Comparison of ENCODE assay signal across 1 mouse cellular context in genomic region chr4:153884044-153884443, GRCm38 (mm10).
TF ChIP-seq lines count a peak whose summit lies in the region.

No protein-coding gene starts in this region.

TF ChIP-seq in MEL, 35 proteins besides CTCF, POLR2A, EP300 and RAD21 (continued from another document):
- TF ChIP-seq E2F4 (IDR thresholded peaks at IDR 0.05; ENCODE audit: borderline replicate concordance, low read depth, low read length): no peak
- no peak for TF ChIP-seq CHD1 (IDR thresholded peaks at IDR 0.05; ENCODE audit: low read depth, low read length)
- no peak for TF ChIP-seq MAX (IDR thresholded peaks at IDR 0.05; ENCODE audit: low read length)
- no peak for TF ChIP-seq MYC (IDR thresholded peaks at IDR 0.05; ENCODE audit: low read depth, low read length)
